In the genomic region with DNA sequence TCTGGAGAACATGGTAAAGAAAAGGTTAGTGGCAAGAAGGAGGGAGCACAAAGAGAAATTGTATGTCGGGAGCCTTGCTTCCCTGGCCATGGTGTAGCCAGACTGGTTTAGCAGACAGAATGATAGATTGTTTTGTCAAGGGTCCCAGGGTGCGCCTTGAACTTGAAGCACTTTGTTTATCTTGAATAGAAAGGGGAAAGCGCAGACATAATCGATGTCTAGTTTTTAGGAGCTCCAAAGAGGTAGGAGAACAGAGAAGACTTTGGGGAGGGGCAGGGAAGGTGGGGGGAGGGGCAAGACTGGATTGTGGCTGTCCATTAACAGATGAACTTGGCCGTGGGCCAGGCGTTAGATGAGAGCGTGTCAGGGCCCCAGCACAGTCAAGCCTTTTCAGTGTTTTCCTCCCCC, we compare ENCODE assay signal across 10 mouse cellular contexts. TPM values are rescaled to one million over a fixed set of nuclear protein-coding genes. Genes with fewer than 3 reads are reported as not detected.
DNase-seq lines count a peak whose midpoint lies in the region; ATAC-seq and TF ChIP-seq lines count a peak whose summit lies in the region.
"Had no signal": no experiment of that assay in that cellular context is flagged by ENCODE, and none has a peak within 500 bp of the region (broad histone marks: within the 10 kb centered on the region; RNA-seq: fewer than 3 reads in every experiment).

No protein-coding gene starts in this region.

- TF ChIP-seq POLR2A in cerebellum, adult 2 months (IDR thresholded peaks at IDR 0.05; ENCODE audit: borderline replicate concordance, insufficient read depth, low read length): no peak

- intact Hi-C loops in gastrocnemius, postnatal 14 days (cut with DNase I; ENCODE audit: low total_unique reads): no loop called here

- no peak overlapping the region for H3K9ac ChIP-seq in hindbrain, embryonic 11.5 days (ENCODE audit: low read depth, low read length)
- peak overlapping the region; percentile 56 for H3K9ac ChIP-seq in liver, embryonic 12.5 days

- H3K9me3 ChIP-seq in G1E (replicated peaks): no peaks in the 10 kb centered on the region
- no peaks in the 10 kb centered on the region for H3K9me3 ChIP-seq in hindbrain, embryonic 11.5 days (ENCODE audit: control insufficient read depth, low read length)
- no peaks in the 10 kb centered on the region for H3K9me3 ChIP-seq in liver, embryonic 12.5 days (replicated peaks)
- H3K9me3 ChIP-seq: megakaryocyte, embryonic 14.5 days had no signal

- peaks cover 69% of the 10 kb centered on the region for H3K36me3 ChIP-seq in G1E (replicated peaks)
- peaks cover 2% of the 10 kb centered on the region; the same call in 1 of the 2 replicates for H3K36me3 ChIP-seq in hindbrain, embryonic 11.5 days (ENCODE audit: control insufficient read depth, insufficient read depth, low read length)
- peaks cover 57% of the 10 kb centered on the region for H3K36me3 ChIP-seq in liver, embryonic 12.5 days

- peak overlapping the region; percentile 54; the same call in 1 of the 2 replicates for H3K27ac ChIP-seq in hindbrain, embryonic 11.5 days (ENCODE audit: low read depth, low read length)
- H3K27ac ChIP-seq in liver, embryonic 12.5 days: peak overlapping the region; percentile 84
- no peak overlapping the region for H3K27ac ChIP-seq in cerebellum, adult 2 months (ENCODE audit: insufficient read depth, low read length)

- no peaks in the 10 kb centered on the region for H3K27me3 ChIP-seq in G1E (ENCODE audit: insufficient read depth, low read length)
- no peaks in the 10 kb centered on the region for H3K27me3 ChIP-seq in hindbrain, embryonic 11.5 days (ENCODE audit: control insufficient read depth, insufficient read depth, low read length)
- H3K27me3 ChIP-seq in liver, embryonic 12.5 days (replicated peaks): no peaks in the 10 kb centered on the region
- no peaks in the 10 kb centered on the region; the same call in 1 of the 2 replicates for H3K27me3 ChIP-seq in cerebellum, adult 2 months (ENCODE audit: control insufficient read depth, insufficient read depth, low read length)
- H3K27me3 ChIP-seq: megakaryocyte, embryonic 14.5 days had no signal

- WGBS in hindbrain, embryonic 11.5 days: 13% methylated on average over 7 of the region's 7 CpGs
- 28% methylated on average over 7 of the region's 7 CpGs for WGBS in liver, embryonic 12.5 days (ENCODE audit: insufficient replicate concordance)
- 31% methylated on average over 7 of the region's 7 CpGs for WGBS in cerebellum, adult 2 months

- DNase-seq in embryo, embryonic 11 days: peak; percentile 71
- DNase-seq in embryo, embryonic 9.5 days (ENCODE audit: extremely low spot score): no peak
- no peak for DNase-seq in G1E (ENCODE audit: low spot score)
- peak; percentile 79 for DNase-seq in hindbrain, embryonic 11.5 days (ENCODE audit: low spot score)
- DNase-seq in gastrocnemius, postnatal 14 days: no peak
- no peak for DNase-seq in left cerebral cortex, adult 11 months (ENCODE audit: low spot score)
- DNase-seq in cerebellum, adult 2 months: no peak

- ATAC-seq in G1E (ENCODE audit: extremely low read depth, insufficient number of reproducible peaks, low FRiP score, poor library complexity, severe bottlenecking): 0 out of 2 replicates have a peak, but pooled peaks have one; percentile 26
- ATAC-seq in hindbrain, embryonic 11.5 days (ENCODE audit: low FRiP score): peak; percentile 88
- peak; percentile 41 for ATAC-seq in liver, embryonic 12.5 days

- H3K4me3 ChIP-seq in G1E (ENCODE audit: low read depth, low read length): no peak overlapping the region; the same call in 1 of the 2 replicates
- H3K4me3 ChIP-seq in hindbrain, embryonic 11.5 days (ENCODE audit: low read depth, low read length): no peak overlapping the region
- H3K4me3 ChIP-seq in liver, embryonic 12.5 days: 0 out of 2 replicates have a peak overlapping the region, but pooled peaks have one; percentile 17
- H3K4me3 ChIP-seq in cerebellum, adult 2 months (replicated peaks; ENCODE audit: insufficient read depth, low read depth, low read length): no peak overlapping the region
- H3K4me3 ChIP-seq: megakaryocyte, embryonic 14.5 days had no signal

- H3K4me1 ChIP-seq in G1E (ENCODE audit: insufficient read depth, low read depth, low read length): peaks cover 83% of the 10 kb centered on the region
- H3K4me1 ChIP-seq in hindbrain, embryonic 11.5 days (replicated peaks; ENCODE audit: control insufficient read depth, insufficient read depth, low read length): peaks cover 24% of the 10 kb centered on the region
- H3K4me1 ChIP-seq in liver, embryonic 12.5 days: peaks cover 95% of the 10 kb centered on the region
- H3K4me1 ChIP-seq in cerebellum, adult 2 months (ENCODE audit: control insufficient read depth, insufficient read depth, low read length): no peaks in the 10 kb centered on the region

- no peak overlapping the region for H3K4me2 ChIP-seq in hindbrain, embryonic 11.5 days (replicated peaks; ENCODE audit: low read depth, low read length)
- peak overlapping the region; percentile 53 for H3K4me2 ChIP-seq in liver, embryonic 12.5 days

- TF ChIP-seq CTCF in G1E (IDR thresholded peaks at IDR 0.05; ENCODE audit: low read depth, low read length): no peak
- no peak for TF ChIP-seq CTCF in cerebellum, adult 2 months (IDR thresholded peaks at IDR 0.05; ENCODE audit: borderline replicate concordance, insufficient read depth, low read depth, low read length)

RNA-seq across cellular contexts. Expression of a gene that starts 22.0 kb away (rescaled TPM):
- 93.2 and 102 TPM in 2 replicates for total RNA-seq in G1E (2014; fragmentation: Nextera tagmentation)
- total RNA-seq in G1E (2017): 20.6 and 25.4 TPM in 2 replicates
- polyA plus RNA-seq in G1E (2012): 53.5 and 54.9 TPM in 2 replicates
- polyA plus RNA-seq in hindbrain, embryonic 11.5 days (2014; fragmentation: Nextera tagmentation; extraction: Ambion mirVana): 66.6 and 71.7 TPM in 2 replicates
- polyA plus RNA-seq in liver, embryonic 12.5 days (2016; fragmentation: Nextera tagmentation; extraction: Ambion mirVana): 53.4 and 53.5 TPM in 2 replicates
- total RNA-seq in gastrocnemius, postnatal 14 days (2021): under 1 TPM; 0.04 to 0.18 TPM
- polyA plus RNA-seq in cerebellum, adult 2 months (2012; rRNA removed): 9.5 and 10.4 TPM in 2 replicates
- polyA plus RNA-seq: C2C12 had no signal

RNA-seq across cellular contexts. Expression of a gene that starts 25.0 kb away (rescaled TPM):
- total RNA-seq in G1E (2014; fragmentation: Nextera tagmentation): not detected in 2 replicates
- total RNA-seq in G1E (2017): 0.16 TPM in 1 of 2 replicates, not detected in the other
- polyA plus RNA-seq in G1E (2012): not detected in 2 replicates
- polyA plus RNA-seq in hindbrain, embryonic 11.5 days (2014; fragmentation: Nextera tagmentation; extraction: Ambion mirVana): not detected in 2 replicates
- polyA plus RNA-seq in liver, embryonic 12.5 days (2016; fragmentation: Nextera tagmentation; extraction: Ambion mirVana): not detected in 2 replicates
- not detected for total RNA-seq in gastrocnemius, postnatal 14 days (2021)
- 0.21 TPM in 1 of 2 replicates, not detected in the other for polyA plus RNA-seq in cerebellum, adult 2 months (2012; rRNA removed)
- polyA plus RNA-seq: C2C12 had no signal

Comparison
In these comparisons a context has a peak if more than half of its experiments do, and no peak if none do; other contexts are left out.
1. DNase-seq: peak in embryo, embryonic 11 days (single experiment) and hindbrain, embryonic 11.5 days (single experiment); none in embryo, embryonic 9.5 days (single experiment), G1E (single experiment), gastrocnemius, postnatal 14 days (single experiment), left cerebral cortex, adult 11 months (single experiment) and cerebellum, adult 2 months (0 of 2).
2. ATAC-seq: peak in every context shown above with its lines; median percentile 88 in hindbrain, embryonic 11.5 days; 41 in liver, embryonic 12.5 days; 26 in G1E.